ENCODE assay signal across 15 mouse cellular contexts in genomic region chr10:24639596-24639995, GRCm38 (mm10). TPM values are rescaled to one million over a fixed set of nuclear protein-coding genes. Genes with fewer than 3 reads are reported as not detected.
A peak's percentile ranks its signal among the peaks of the same experiment; 100 is the strongest.
DNase-seq lines count a peak whose midpoint lies in the region; ATAC-seq and TF ChIP-seq lines count a peak whose summit lies in the region.
"Had no signal": no experiment of that assay in that cellular context is flagged by ENCODE, and none has a peak within 500 bp of the region (broad histone marks: within the 10 kb centered on the region; RNA-seq: fewer than 3 reads in every experiment).

No protein-coding gene starts in this region.

- TF ChIP-seq EP300 in liver, postnatal 0 days (IDR thresholded peaks at IDR 0.05; ENCODE audit: low read depth) = no peak

- no peak overlapping the region for H3K27ac ChIP-seq in limb, embryonic 12.5 days
- H3K27ac ChIP-seq in limb, embryonic 10.5 days = no peak overlapping the region
- 0 out of 2 replicates have a peak overlapping the region, but pooled peaks have one; percentile 77 for H3K27ac ChIP-seq in intestine, embryonic 15.5 days
- H3K27ac ChIP-seq in liver, postnatal 0 days (ENCODE audit: low read depth) = no peak overlapping the region
- H3K27ac ChIP-seq: embryonic facial prominence, embryonic 15.5 days; hindbrain, embryonic 14.5 days; midbrain, embryonic 10.5 days; neural tube, embryonic 12.5 days had no signal

- no peak overlapping the region for H3K4me3 ChIP-seq in limb, embryonic 12.5 days (replicated peaks)
- H3K4me3 ChIP-seq in limb, embryonic 10.5 days = no peak overlapping the region
- H3K4me3 ChIP-seq in intestine, embryonic 15.5 days (replicated peaks) = no peak overlapping the region
- no peak overlapping the region for H3K4me3 ChIP-seq in liver, postnatal 0 days (ENCODE audit: low read depth, low read length)
- H3K4me3 ChIP-seq: embryonic facial prominence, embryonic 15.5 days; midbrain, embryonic 10.5 days; neural tube, embryonic 12.5 days had no signal

- no peak for ATAC-seq in limb, embryonic 12.5 days (ENCODE audit: insufficient number of reproducible peaks, insufficient read depth, low FRiP score, low TSS enrichment, low read depth)
- ATAC-seq in intestine, embryonic 15.5 days = no peak
- no peak for ATAC-seq in liver, postnatal 0 days

- peaks cover 31% of the 10 kb centered on the region for H3K4me1 ChIP-seq in limb, embryonic 12.5 days (replicated peaks)
- peaks cover 27% of the 10 kb centered on the region for H3K4me1 ChIP-seq in limb, embryonic 10.5 days
- peaks cover 25% of the 10 kb centered on the region for H3K4me1 ChIP-seq in intestine, embryonic 15.5 days (replicated peaks)
- peaks cover 27% of the 10 kb centered on the region for H3K4me1 ChIP-seq in liver, postnatal 0 days (ENCODE audit: insufficient read depth)
- H3K4me1 ChIP-seq: neural tube, embryonic 12.5 days had no signal

- no peak overlapping the region for H3K9ac ChIP-seq in limb, embryonic 12.5 days (replicated peaks)
- H3K9ac ChIP-seq in intestine, embryonic 15.5 days = no peak overlapping the region
- no peak overlapping the region for H3K9ac ChIP-seq in liver, postnatal 0 days (replicated peaks)
- H3K9ac ChIP-seq: embryonic facial prominence, embryonic 15.5 days; hindbrain, embryonic 14.5 days; lung, embryonic 14.5 days; neural tube, embryonic 12.5 days had no signal

- H3K9me3 ChIP-seq in limb, embryonic 12.5 days = no peaks in the 10 kb centered on the region
- no peaks in the 10 kb centered on the region for H3K9me3 ChIP-seq in limb, embryonic 10.5 days (replicated peaks)
- H3K9me3 ChIP-seq in intestine, embryonic 15.5 days = no peaks in the 10 kb centered on the region
- H3K9me3 ChIP-seq in liver, postnatal 0 days (ENCODE audit: low read length) = no peaks in the 10 kb centered on the region
- H3K9me3 ChIP-seq: embryonic facial prominence, embryonic 15.5 days; midbrain, embryonic 10.5 days; neural tube, embryonic 12.5 days had no signal

- no peaks in the 10 kb centered on the region for H3K27me3 ChIP-seq in limb, embryonic 12.5 days
- H3K27me3 ChIP-seq in limb, embryonic 10.5 days (ENCODE audit: low read depth, poor library complexity, severe bottlenecking) = no peaks in the 10 kb centered on the region
- no peaks in the 10 kb centered on the region for H3K27me3 ChIP-seq in intestine, embryonic 15.5 days (replicated peaks)
- H3K27me3 ChIP-seq in liver, postnatal 0 days (ENCODE audit: insufficient read depth, low read length) = no peaks in the 10 kb centered on the region
- H3K27me3 ChIP-seq: embryonic facial prominence, embryonic 15.5 days; neural tube, embryonic 12.5 days had no signal

- no peak for TF ChIP-seq CTCF in liver, postnatal 0 days (IDR thresholded peaks at IDR 0.05; ENCODE audit: low read depth)

- 48% methylated on average over 7 of the region's 7 CpGs for WGBS in limb, embryonic 12.5 days
- WGBS in limb, embryonic 10.5 days = 73% methylated on average over 7 of the region's 7 CpGs
- 65% methylated on average over 7 of the region's 7 CpGs for WGBS in intestine, embryonic 15.5 days
- WGBS in liver, postnatal 0 days (ENCODE audit: insufficient replicate concordance) = 64% methylated on average over 7 of the region's 7 CpGs

- DNase-seq in limb, embryonic 10.5 days (ENCODE audit: low spot score) = no peak
- DNase-seq in urinary bladder, postnatal 14 days (ENCODE audit: low spot score) = peak; percentile 37
- no peak for DNase-seq in urinary bladder, postnatal 25 days (ENCODE audit: low spot score)
- no peak for DNase-seq in left cerebral cortex, adult 9 months (ENCODE audit: low spot score in 2 of 2)
- no peak for DNase-seq in liver, postnatal 0 days
- DNase-seq: adrenal gland, postnatal 36 days; gastrocnemius, postnatal 36 days; lung, embryonic 14.5 days; retina, postnatal 1 day had no signal

- 0 out of 2 replicates have a peak overlapping the region, but pooled peaks have one; percentile 3 for H3K4me2 ChIP-seq in limb, embryonic 12.5 days
- H3K4me2 ChIP-seq in intestine, embryonic 15.5 days (replicated peaks) = no peak overlapping the region
- no peak overlapping the region for H3K4me2 ChIP-seq in liver, postnatal 0 days (ENCODE audit: low read depth, low read length)
- H3K4me2 ChIP-seq: embryonic facial prominence, embryonic 15.5 days; hindbrain, embryonic 14.5 days; lung, embryonic 14.5 days; neural tube, embryonic 12.5 days had no signal

- H3K36me3 ChIP-seq in limb, embryonic 12.5 days = no peaks in the 10 kb centered on the region
- H3K36me3 ChIP-seq in limb, embryonic 10.5 days = no peaks in the 10 kb centered on the region
- no peaks in the 10 kb centered on the region for H3K36me3 ChIP-seq in intestine, embryonic 15.5 days
- no peaks in the 10 kb centered on the region for H3K36me3 ChIP-seq in liver, postnatal 0 days (replicated peaks; ENCODE audit: insufficient read depth, low read length)
- H3K36me3 ChIP-seq: embryonic facial prominence, embryonic 15.5 days; midbrain, embryonic 10.5 days; neural tube, embryonic 12.5 days had no signal

RNA-seq across cellular contexts. Expression of gene Ccn2, which starts 44.4 kb away (rescaled TPM):
- 7.5 and 11.0 TPM in 2 replicates for polyA plus RNA-seq in limb, embryonic 12.5 days (2016; fragmentation: Nextera tagmentation; extraction: Ambion mirVana)
- polyA plus RNA-seq in limb, embryonic 10.5 days (2016; fragmentation: Nextera tagmentation; extraction: Ambion mirVana) = 4.0 and 4.3 TPM in 2 replicates
- polyA plus RNA-seq in intestine, embryonic 15.5 days (2015; fragmentation: Nextera tagmentation; extraction: Ambion mirVana) = 9.3 and 10.1 TPM in 2 replicates
- 0.58 and 1.3 TPM in 2 replicates for polyA plus RNA-seq in liver, postnatal 0 days (2015; fragmentation: Nextera tagmentation; extraction: Ambion mirVana)
